Mouse (Mus musculus): ENCODE measurements at regions not wholly inside any gene's neighbourhood (a gene's known extent, or its start where the extent isn't known, plus 50 kb on each side); places are given as distances from the start of the nearest gene placed in this dataset.

DNA sequence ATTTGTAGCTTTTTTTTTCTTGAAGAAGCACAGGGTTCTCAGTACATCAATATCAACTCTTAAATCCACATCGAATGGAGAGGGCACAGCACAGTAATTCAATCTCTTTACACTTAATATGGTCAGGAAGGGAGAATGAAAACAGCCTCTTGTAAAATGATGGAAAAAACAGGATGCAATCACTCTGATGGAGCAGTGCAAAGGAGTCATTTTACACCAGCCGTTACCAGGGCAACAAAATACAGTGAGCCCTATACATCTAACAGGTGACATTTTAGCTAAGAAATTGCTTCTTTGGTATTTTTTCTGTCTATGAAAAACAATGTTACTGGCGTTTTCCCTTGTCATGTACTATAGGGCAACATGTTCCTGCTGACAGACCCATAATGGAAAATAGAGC lies 459.9 kb upstream of the Tle4 start:
- intact Hi-C loops (cut with DNase I), result no loop called here

DNA sequence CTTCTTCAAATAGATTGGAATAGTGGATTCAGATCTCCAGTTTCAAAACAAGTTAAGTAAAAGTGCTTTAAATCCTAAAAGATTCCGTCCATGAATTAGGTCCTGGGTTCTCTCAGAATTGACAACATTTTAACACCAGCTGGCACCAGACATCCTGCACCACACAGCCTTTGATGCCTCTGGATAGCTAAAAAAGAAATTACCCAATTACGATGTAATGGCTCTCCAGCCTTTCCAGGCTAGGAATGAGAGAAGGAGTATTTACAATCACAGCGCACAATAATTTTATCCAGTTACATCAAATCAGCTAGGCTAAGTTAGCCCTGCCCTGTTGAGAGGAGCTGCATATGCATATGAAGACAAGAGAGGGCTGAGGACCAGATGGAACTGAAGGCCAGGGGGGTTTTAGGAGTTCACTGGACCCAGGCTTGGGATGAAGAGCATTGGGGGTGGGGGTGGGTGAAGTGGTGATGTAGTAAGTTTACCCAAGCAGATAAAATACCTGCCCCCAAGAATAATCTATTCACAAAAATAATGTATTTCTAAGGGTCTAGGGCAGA lies 455.8 kb upstream of the Tle4 start:
- intact Hi-C loops (cut with DNase I), result no loop called here

DNA sequence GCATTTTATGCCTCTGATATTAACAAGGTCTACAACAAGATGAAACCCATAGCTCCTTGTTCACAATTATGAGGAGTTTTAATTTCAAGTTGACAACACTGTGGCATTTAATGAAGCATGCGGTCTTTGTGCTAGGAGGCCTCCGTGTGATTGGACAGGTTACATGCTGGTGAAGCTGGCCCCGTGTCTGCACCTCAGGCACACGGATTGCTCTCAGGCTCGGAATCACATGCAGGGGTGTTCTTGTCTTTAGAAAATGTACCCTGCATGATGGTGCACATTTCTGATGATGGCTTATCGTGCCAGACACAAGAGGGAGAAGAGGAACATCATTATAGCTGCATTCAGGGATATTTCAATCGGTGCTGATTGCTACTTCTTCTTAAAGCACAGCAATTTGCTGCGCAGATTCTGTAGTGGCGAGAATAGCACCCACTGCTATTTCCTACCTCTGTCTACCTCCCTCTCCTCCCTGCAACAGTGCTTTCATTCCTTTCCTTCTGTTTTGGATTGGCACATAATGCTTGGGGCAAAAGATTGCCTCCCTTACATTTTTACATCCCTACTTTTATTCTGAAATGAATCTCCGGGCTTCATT lies 454.9 kb upstream of the Tle4 start:
- intact Hi-C loops (cut with DNase I), result no loop called here

DNA sequence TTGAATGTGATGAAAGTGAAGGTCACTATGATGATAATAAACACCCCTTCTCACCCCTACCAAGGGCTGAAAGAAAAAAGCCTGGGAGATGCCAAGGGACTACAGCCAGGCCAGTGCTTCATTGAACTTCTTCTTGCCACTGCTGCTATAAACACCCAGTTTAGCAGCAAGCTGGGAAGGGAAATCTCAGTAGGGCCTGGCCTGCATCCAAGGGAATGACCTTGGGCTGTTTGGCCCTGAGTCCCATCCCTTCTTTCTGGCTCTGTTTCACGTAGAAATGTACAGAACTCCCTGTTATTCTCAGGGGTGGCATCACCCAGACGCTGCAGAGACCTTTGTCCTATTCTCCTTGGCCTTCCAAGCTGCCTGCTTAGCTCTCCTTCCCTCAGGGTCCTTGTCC lies 450.0 kb upstream of the Tle4 start:
- intact Hi-C loops (cut with DNase I), result no loop called here

DNA sequence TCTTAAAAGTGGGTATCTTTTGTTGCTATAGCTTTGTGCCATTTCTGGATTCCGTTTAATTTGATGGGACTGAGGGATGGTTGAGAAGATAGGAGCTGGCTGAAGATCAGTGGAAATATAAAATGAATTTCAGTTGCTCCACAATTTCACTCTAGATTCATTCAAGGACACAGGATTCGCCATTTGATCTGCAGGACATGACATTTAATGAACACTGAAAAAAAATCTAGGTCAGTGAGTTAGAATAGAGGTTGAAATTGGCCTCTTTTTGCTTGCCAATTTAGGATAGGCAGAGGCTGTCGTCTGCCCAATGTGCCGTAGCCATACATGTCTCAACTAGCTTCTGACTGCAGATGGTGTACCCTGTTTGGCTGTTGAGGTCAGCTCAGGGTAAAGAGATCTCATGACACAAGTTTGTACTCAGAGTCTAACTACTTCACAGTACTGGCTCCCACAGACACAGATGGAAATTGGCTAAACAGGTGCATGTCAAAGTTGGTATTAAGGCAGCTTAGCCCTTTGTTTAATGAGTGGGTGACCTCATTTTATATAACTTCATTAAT lies 449.5 kb upstream of the Tle4 start:
- intact Hi-C loops (cut with DNase I), result no loop called here

DNA sequence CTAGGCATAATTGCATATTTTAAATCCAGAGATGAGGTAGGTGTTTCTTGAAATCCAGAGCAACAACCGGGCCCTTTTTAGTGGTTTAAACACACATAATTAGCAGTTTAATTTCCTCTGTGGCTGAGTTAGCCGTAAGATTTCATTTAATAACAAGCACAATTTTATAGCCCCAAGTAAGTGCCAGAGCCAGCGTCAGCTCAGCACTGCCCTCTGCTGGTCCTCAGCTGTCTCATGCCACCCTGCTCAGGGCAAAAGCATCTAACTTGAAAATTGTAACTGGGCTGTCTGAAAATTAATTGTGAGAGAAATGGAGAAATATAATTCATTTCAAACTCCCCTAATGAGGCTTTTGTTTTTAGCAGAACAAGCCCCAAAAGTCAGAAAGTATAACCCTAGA lies 437.7 kb upstream of the Tle4 start:
- intact Hi-C loops (cut with DNase I), result loop anchor here (5.0 kb wide), 1 partner anchor 1053 kb away; no protein-coding TSS in a partner anchor

DNA sequence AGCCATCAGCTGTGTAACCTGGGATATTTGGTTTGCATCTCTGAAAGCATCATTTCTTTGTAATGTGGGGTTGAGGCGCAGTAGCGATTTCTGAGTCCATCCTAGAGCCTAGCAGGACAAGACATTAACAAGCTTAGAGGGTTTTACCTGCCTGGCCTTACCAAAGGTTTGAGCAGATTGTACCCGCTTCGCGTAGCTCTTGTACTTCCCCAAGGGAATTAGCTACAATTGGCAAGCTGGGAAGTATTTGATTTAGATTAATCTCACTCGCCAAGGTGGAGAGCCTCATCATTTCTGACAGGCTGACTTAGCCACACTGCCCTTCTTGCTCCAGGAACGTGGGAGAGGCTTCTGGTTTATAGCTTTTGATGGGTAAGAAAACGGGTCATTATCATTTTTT lies 436.1 kb upstream of the Tle4 start:
- intact Hi-C loops (cut with DNase I), result no loop called here

DNA sequence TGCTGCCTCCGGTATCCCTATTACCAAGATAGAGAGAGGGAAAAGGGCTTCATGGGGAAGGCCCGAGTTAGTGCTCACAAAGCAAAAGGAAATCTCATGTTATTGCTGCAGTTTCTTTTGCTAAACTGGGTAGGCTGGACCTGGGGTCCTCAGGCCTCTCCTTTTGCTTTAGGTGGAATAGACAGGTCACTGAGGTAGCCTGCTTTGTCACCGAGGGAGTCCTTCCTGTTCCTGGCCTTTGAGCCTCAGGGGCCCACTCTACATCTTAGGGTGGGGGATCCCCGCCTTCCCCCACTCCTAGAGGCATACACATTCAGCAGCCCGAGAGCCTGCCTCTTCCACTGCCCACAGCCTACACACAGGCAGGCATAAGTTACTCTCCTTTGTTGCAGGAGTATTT lies 435.5 kb upstream of the Tle4 start:
- intact Hi-C loops (cut with DNase I), result no loop called here

DNA sequence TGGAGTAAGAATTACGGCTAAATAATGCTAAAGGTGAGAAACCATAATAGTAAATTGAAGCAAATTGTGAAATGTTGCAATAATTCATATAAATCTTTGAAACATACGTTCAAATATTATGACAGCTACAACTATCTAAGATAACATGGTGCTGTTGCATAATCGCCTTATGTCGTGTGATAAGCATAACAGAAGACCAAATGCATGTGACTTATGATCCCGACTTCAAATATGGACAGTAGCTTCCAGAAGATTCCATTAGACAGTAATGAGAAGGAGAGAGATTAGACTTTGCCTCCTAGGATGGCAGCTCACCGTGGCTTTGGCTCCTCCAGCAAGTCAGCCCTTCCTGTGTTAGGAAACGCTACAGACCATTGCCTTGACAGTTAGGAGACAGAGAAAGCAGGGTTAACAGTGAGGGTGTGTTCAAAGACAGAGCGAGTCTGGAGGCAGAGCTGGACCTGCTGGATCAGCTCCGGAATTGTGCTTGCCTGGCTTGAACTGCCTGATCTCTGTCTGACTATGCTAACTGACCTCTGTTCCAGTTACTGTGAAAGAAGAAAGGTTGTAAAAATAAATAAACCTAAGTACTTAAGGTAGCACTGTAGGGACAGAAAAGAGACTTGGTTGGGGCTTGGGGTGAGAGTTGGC lies 434.6 kb upstream of the Tle4 start:
- intact Hi-C loops (cut with DNase I), result no loop called here

DNA sequence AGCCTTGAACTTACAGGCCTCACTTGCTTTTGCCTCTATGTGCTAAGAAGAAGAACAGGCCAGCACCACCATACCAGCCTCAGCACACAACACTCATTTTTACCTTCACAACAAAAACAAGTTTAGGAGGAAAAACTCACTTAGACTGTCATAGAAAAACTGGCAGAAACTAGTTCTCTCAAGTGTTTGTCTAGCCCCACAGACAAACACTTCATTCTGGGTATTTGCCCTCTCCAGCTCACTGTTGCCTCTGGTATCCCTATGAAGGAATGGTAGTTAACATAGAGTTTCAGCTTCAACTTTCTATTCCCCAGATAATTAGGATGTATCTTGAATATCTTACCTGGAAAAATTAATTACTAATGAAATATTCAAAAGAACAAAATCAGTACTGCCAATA lies 433.6 kb upstream of the Tle4 start:
- intact Hi-C loops (cut with DNase I), result no loop called here

DNA sequence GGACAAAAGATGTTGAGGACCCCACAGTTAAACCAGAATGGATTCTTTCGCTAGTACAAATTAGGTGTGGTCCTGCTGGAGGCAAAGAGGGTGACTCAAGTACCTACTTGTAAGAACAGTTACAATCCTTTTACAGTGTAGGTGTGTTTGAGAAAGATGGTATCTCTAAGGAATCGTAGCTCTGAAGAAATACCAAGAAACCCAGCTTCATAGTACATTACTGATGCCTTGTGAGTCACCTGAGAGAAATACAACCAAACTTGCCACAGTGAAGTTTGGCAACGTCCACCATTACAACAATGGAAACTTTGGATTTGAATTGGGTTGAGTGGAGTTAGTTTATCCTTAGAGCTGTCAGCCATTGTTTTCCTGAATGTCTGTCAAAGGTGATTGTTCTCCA lies 405.7 kb upstream of the Tle4 start:
- intact Hi-C loops (cut with DNase I), result no loop called here

DNA sequence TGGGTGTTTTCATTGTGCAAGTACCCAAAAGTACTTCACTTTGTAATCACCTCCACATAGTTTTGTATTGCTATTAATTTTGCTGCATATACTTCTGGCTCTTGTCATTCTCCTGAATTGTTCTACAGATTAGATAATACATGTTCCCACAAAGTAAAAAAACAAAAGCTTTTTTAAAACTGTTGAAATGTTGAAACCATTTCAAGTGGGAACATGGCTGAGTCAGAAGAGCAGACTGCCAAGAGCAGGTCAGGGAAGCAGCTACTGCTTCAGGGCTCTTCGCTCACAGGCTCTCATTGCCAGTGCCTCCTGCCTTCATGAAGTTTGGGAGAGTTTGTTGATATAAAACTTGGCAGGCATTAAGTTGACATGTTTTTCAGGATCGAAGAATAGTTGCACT lies 395.5 kb upstream of the Tle4 start:
- intact Hi-C loops (cut with DNase I), result no loop called here

DNA sequence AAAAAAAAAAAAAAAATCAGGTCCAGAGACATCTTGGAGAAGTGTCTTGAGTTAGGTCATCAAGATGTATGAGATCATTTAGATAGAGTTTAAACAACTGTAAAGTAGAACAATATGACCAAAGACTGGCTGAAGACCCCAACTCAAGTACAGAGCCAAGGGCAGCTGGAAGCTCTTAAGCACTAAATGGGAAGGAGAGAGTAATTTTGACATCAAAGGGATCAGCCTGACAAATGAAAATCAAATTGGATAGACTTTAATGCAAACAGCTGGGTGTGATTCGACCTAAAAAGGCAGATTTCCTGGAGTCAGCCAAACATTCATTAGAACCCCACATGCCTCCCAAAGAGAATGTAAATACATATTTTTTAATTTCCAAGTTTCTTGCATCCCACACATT lies 372.3 kb upstream of the Tle4 start:
- intact Hi-C loops (cut with DNase I), result no loop called here

DNA sequence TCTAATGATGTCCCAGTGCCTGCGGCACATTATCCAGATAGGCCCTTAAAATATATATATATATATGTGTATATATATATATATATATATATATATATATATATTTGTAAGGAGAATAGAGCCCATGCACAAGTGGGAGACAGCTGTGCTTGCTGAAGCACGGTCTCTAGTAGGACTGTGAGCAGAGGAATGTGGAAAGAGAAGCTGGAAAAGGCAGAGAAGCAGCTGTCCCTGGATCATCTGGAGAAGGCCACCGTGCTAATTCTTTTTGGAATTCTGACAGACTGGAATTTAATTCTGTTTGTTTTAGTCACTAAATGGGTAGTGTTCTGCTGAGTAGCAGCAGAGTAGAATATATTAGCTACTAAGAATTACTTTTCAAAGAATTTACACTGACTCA lies 370.4 kb upstream of the Tle4 start:
- intact Hi-C loops (cut with DNase I), result no loop called here

DNA sequence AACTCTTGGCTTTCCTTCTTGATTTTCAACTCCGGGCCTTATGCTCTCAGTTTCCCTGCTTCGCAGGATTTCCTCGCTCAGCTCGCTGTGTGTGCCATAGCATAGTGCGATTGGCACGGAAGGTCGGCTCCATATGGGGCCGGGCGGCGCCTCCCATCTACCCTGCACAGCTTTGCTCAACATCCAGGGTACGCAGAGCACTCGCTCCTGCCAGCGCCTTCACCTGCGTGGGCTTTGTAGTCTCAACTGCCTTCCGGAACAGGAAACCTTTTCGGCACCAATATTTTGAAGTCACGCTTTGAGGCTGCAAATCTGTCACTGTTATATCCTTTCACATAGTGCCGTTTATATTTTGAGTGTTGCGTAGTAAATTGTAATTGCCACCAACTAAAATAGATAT lies 359.9 kb upstream of the Tle4 start:
- intact Hi-C loops (cut with DNase I), result no loop called here

DNA sequence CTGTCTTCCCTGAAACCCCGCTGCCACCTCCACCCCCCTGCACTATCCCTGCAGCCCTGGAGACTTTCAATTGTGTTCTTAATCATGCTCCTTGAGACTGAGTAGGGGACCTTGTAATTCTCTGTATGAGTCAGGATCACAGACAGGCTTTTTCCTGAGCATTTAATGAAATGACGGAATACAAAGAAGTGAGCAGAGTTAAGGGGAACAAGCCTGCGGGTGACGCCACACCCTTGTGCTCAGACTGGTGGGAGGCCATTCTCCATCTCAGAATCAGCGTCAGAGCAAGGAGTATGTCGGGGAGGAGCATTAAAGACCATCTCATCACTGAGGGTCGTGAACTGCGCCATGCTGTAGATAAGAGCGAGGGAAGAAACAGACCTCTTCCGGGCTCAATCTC lies 359.3 kb upstream of the Tle4 start:
- intact Hi-C loops (cut with DNase I), result no loop called here

DNA sequence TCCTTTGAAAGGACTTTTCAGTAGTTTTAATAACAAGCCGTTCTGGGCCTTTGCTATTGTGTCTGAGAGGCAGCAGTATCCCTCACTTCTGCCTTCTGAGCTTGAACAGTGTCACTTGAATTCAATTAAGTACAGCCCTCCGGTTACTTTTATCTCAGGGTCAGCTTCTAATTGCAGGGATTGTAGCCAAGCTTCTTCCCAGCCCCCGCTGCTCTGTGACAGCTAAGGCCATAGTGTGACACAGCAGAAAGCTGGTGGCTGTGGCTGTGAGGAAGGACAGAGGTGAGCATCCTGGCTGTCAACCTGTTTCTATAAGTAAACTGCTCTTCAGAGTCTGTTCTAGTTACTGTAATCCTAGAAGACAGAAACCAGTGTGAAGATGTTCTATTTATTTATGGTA lies 358.5 kb upstream of the Tle4 start:
- intact Hi-C loops (cut with DNase I), result no loop called here

DNA sequence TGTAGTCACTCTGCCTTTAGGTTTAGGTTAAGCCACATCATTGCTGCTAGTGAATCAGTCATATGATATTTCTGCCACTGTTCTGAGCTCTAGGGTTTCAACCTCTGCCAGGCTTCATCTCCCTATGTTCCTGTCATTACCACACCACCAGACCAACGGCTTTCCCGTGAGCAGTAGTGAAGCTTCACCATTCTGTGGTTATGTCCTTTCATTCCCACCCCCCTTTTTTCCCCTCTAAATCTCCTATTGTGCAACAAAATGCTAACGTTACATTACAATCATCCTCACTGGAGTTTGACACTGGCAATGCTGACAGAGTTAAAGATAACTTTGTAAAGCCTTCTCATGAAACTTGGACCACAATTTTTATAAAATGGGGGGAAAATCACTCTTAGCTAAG lies 358.1 kb upstream of the Tle4 start:
- intact Hi-C loops (cut with DNase I), result no loop called here

DNA sequence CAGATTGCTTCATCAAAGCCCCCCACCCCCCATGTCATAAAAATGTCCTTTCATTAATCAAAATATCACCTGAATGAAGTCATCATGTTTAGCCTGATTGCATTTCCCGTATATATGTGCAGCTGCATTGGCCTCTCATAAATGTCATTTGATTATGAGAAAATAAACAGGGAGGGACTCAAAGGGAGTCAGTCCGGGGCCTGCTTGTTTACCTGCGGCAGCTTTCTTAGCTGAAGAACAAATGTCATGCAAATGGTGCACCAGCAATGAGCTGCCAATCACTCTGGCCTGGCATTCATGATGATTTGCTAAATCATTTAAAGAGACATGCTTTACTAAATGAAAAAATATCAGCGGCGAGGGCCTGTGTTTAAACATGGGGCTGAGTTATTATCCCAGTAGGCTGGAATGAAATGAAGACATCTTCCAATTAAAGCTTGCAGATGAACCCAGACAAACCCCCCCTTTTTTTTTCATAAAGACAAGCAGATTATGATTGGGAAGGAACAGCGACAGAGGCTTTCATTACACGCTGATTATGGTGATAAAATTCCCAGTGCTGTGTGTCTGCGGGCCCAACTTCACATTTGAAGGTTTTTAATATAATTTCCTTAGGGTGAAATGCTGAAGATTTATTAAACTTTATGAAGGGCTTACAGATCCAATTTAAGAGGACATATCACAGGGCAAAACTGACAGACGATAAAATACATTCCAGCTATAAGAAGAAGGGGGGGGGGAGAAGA lies 342.5 kb upstream of the Tle4 start:
- intact Hi-C loops (cut with DNase I), result no loop called here

DNA sequence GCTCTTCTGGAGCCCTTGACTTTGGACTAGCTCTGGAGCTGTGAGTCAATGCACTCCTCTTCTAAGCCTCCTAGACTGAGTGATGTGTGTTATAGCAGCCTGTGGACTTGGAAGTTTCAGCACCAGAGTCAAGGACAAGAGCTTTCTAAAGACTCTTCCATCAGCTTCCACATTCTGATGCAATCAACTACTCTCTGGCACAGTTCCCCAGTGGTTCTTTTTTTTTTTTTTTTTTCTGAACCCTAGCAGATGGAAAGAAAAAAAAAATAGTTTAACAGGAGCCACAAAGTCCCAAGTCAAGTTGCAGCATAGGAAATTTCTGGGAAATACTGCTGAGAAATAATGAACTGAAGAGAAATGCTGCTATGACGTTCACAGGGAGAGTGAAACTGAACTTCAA lies 324.4 kb upstream of the Tle4 start:
- intact Hi-C loops (cut with DNase I), result no loop called here

DNA sequence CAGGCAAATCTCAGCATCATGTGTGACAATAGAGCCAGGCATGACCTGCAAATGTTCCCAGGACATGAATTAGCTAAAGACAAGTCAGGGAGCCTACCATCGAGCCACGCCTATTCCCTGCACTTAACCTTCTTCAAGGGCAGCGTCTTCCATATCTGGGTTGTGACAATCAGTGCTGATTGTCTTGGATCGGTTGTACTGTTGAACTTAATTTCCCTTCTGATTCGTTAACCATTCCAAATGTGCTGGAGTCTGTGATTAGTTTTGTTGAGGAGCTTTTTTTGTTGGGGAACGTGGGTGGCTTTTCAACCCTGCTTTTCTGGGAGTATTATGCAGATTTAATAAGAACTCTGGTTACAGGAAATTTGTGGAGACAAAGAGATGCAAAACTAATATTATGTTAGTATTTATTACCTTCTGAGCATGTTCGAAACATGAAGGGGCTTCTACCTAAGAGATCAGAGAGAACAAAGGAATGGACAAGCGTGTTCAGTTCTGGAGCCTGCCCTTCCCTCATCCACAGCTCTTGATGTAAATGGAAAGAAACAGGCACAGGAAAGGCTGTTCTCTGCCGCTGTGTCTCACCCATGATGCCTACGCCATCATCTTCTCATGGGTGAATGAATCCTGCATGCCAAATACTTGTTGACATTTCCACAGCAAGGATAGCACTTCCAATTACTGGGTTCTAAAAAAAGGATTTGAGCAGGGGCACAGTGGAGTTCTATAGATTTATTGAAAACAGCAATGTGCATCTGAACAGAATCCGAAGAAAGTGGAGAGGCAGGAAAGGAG lies 313.4 kb upstream of the Tle4 start:
- intact Hi-C loops (cut with DNase I), result no loop called here

DNA sequence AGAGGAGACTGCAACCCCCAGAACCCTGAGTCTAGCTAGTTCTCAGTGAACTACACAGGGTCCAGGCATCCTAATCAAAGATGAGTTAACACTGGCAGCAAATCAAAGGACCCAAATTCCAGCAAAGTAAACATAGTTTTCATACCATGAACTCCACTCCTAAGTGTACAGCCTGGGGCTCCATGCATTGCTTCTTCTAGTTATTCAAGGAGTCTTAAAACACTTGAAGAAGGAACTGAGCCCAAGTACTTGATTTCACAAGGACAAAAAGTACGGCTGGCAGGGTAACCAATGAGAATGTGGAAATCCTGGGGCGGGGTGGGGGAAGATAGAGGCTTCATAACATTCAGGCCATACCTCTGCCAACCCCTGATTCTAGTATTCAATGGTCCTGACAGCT lies 297.0 kb upstream of the Tle4 start:
- intact Hi-C loops (cut with DNase I), result no loop called here
